Mouse (Mus musculus): ENCODE results near the gene B430218F22Rik.
"Not testable (repeated sequence)": the region's sequence is repeated elsewhere in the genome, so short reads cannot be mapped to it uniquely, and the experiment has no call there.

B430218F22Rik gene

GRCm38 (mm10) chr13:118386511-118387447 is at the start of gene B430218F22Rik, which contains the start of gene Mrps30:
Gene B430218F22Rik (plus strand): TSS chr13:118386630.
Gene Mrps30 (minus strand): TSS chr13:118387252.
- peak; percentile 93 to 96 for DNase-seq (ENCODE audit: low spot score in 2 of 2)

- DNase-seq (ENCODE audit: low spot score in 2 of 2) = no peak
These were observed 36.2 kb upstream of the B430218F22Rik start for GRCm38 (mm10) chr13:118350257-118350656.

GRCm38 (mm10) chr13:118350870-118351269 is 35.6 kb upstream of the B430218F22Rik start:
- no peak for DNase-seq (ENCODE audit: low spot score in 2 of 2)

- no peak for DNase-seq (ENCODE audit: low spot score in 2 of 2)
These were observed 23.1 kb upstream of the B430218F22Rik start for GRCm38 (mm10) chr13:118363342-118363741.

GRCm38 (mm10) chr13:118365774-118366173 is 20.7 kb upstream of the B430218F22Rik start:
- no peak for DNase-seq (ENCODE audit: low spot score in 2 of 2)

GRCm38 (mm10) chr13:118372871-118373270 is 13.6 kb upstream of the B430218F22Rik start:
- DNase-seq (ENCODE audit: low spot score in 2 of 2) = no peak

- peak; percentile 41 to 71 for DNase-seq (ENCODE audit: low spot score in 2 of 2)
These were observed 7.3 kb upstream of the B430218F22Rik start for GRCm38 (mm10) chr13:118379155-118379554.

- DNase-seq (ENCODE audit: low spot score in 2 of 2) = no peak
These were observed 6.0 kb upstream of the B430218F22Rik start for GRCm38 (mm10) chr13:118380381-118380780.

- not testable (repeated sequence) for DNase-seq (ENCODE audit: low spot score in 2 of 2)
These were observed 995 bp downstream of the B430218F22Rik start for GRCm38 (mm10) chr13:118387448-118387801.

GRCm38 (mm10) chr13:118395803-118396202 is 9.4 kb downstream of the B430218F22Rik start:
- DNase-seq (ENCODE audit: low spot score in 2 of 2) = no peak

- DNase-seq (ENCODE audit: low spot score in 2 of 2) = no peak
These were observed 13.9 kb downstream of the B430218F22Rik start for GRCm38 (mm10) chr13:118400340-118400739.

- DNase-seq (ENCODE audit: low spot score in 2 of 2) = no peak
These were observed 17.1 kb downstream of the B430218F22Rik start for GRCm38 (mm10) chr13:118403544-118403943.

- DNase-seq (ENCODE audit: low spot score in 2 of 2) = no peak
These were observed 25.0 kb downstream of the B430218F22Rik start for GRCm38 (mm10) chr13:118411297-118411992.

- no peak for DNase-seq (ENCODE audit: low spot score in 2 of 2)
These were observed 31.7 kb downstream of the B430218F22Rik start for GRCm38 (mm10) chr13:118418163-118418562.

- no peak for DNase-seq (ENCODE audit: low spot score in 2 of 2)
These were observed 34.0 kb downstream of the B430218F22Rik start for GRCm38 (mm10) chr13:118420408-118420807.

GRCm38 (mm10) chr13:118420847-118421246 is 34.4 kb downstream of the B430218F22Rik start:
- no peak for DNase-seq (ENCODE audit: low spot score in 2 of 2)

All from spleen, postnatal 10 days (tissue).